Mouse (Mus musculus) embryo, embryonic 11 days (tissue): ENCODE measurements at regions not wholly inside any gene's neighbourhood (a gene's known extent, or its start where the extent isn't known, plus 50 kb on each side); places are given as distances from the start of the nearest gene placed in this dataset.

ENCODE experiments used
- DNase-seq: peaks from one replicate; pipeline ENCODE4 v3.0.0-alpha.2; 2015

DNA sequence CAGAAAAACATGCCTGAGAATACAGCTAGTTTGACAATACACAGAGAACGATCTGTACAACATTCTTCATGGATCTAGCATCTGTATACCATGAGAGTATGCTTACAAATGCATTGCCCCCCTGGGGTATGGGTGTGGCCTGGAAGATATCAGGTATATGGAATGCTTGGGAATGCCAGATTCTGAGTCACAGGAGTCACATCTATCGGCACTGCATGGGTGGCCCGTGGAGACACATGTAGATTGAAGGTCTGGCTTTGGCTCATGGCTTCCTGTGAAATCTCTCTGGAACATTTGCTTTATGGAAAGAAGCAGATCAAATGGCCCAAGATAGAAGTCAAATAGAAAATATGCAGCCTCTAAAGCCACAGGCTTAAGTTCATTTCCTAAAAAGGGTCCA, 59.6 kb downstream of the Kcne4 start:
- no peak for DNase-seq

DNA sequence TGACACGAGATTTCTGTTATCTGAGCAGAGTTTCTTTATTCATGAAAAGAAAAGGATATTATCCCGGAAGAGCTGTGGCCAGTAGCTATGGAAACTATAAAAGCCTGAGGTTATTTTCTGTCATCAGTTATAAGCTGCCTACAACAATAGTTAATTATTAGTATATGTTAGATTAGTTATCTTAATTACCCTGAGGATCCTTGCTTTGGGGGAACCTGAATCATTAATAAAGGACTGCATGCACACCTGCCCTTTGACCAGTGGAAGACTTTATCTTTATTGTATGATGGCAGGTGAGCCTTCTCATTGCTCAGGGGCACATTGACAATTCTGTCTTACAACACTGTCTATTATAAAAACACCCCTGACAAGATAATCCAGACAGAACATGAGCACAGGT, 62.7 kb downstream of the Kcne4 start:
- no peak for DNase-seq

DNA sequence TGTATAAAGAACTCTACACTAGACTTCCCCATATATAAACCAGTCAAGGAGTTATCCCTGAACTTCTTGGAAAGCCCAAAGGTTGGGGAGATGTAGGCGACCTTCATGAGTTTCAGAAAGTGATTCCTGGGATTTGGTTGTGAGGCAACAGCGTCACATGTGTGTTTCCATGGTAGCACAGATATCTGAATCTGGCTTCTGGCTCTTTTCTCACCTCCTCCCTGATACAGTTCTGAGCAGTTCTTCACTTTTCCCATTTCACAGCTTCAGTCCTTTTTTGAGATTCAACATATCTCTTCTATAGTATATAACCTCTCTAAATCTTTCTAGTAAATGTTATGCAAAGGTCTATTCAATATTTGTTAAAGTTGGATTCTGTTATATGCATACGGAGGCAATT, 65.9 kb downstream of the Kcne4 start:
- no peak for DNase-seq

DNA sequence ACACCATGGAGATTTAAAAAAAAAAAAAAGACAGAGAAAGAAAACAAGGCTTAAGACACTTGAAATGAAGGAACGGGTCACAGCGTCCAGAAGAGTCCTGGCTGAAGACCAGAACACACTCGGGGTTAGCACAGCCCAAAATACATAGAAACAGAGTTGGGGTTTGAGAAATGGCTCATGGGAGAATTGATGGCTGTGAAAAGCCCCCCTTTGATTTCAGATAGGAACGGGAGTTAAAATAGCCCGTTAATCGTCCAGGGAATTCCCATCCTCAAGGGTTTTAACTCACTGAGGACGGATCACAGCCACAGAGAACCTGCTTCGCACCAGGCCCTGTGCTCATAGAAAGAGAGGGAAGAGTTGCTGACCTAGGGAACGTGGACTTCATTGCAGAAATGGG, 72.7 kb downstream of the Kcne4 start:
- no peak for DNase-seq

DNA sequence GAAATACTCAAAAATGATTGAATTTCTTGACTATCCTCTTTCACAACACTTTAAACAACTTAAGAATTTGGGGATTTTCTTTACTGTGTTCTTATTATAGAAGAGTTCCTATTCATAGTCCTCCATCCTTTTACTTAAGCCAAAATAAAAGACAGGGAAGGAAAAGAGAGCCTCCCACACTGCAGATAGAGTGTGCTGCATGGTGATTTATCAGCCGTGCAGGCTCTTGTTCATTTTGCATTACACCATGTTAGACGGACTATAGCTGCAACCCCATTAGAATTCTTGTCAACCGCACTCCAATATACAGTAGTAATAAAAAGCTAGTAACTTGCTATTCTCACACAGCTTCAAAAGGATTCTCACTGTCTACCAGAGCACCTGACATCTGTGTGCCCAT, 74.8 kb downstream of the Kcne4 start:
- DNase-seq, result no peak

DNA sequence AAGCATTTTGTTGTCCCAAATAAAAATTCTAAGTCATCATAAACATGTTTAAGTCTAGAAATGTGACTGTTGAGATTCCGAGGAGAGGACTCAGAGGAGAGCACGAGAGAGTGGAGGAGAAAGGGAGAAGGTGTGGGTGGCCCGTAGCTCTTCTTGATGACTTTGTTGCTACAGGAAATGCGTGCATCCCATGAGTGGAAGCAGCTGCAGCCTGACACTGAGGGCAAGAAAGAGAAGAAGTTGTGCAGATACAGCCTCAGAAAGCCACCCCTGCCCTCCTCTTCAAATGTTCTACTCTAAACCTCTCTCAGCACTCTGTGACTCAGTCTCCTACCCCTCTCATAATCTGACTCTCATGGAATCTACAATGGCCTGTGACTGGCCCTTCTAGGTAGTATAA, 77.7 kb downstream of the Kcne4 start:
- no peak for DNase-seq

DNA sequence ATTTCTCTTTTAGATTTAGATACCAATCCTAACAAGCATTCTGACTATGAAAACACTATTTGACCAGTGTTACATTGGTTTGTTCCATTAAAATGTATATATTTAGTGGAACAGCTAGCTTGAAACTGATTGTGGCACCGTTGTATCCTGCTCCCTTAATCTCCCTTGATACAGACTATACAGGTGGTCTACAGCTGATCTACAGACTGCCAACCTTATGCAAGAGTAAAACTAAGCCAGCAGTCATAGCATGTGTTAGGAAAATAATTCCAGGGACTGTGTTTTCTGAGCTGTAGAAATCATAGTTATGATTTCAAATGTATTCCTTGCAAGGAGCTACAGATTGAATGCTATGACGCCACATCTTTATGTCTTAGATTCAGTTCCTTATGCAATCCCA, 78.6 kb downstream of the Kcne4 start:
- DNase-seq, result no peak

DNA sequence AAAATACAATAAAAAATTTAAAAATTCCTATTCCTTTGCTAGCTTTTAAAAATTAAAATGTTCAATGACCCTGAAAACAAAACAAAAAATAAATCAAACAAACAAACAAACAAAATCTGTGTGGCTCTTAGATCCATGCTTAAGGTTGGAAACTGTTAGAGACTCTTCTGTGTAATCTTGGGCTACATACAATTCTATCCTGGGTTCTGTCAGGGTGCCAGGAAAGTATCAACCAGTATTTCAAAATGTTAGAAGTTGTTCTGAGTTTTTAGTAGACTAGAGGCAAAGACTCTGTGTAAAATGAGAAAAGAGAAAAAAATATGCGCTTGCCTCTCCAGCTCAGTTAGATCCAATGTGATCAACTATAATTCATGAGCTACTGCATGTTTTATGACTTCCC, 91.0 kb downstream of the Kcne4 start:
- no peak for DNase-seq

DNA sequence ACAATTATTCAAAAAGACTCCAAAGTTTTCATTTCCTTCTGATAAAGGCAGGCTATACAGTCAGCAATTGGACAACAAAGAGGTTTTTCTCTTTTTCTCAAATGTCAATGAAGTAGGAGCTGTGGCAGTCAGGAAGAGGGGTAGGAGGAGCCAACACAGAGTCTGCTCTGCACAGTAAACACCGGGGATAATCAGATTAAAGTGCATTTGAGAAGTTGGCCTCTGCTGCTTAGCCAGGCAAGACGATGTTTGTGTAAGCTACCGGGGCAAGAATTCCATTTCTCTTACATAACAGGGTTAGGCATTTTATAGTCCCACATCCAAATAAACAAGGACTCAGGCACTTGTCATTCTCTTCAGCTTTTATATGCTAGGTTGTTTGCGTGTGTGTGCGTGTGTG, 91.4 kb downstream of the Kcne4 start:
- DNase-seq, result peak; percentile 30

DNA sequence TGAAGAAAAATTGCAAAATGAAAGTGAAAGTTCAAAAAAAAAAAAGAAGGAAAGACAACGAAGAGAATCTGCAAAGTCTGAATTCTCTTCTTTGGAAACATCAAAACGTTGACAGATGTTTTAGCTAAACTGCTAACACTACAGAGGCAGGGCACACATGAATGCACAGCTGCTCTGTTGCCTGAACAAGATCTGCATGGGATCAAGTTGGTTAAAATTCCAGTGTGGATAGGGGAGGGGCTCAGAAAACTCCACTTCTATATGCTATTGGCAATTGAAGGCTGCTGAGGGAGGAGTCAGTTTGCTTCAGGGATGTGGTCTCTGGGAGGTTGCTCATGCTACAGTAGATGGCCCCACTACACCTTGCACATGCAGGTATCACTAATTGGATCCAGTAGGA, 97.2 kb downstream of the Kcne4 start:
- peak; percentile 3 for DNase-seq

DNA sequence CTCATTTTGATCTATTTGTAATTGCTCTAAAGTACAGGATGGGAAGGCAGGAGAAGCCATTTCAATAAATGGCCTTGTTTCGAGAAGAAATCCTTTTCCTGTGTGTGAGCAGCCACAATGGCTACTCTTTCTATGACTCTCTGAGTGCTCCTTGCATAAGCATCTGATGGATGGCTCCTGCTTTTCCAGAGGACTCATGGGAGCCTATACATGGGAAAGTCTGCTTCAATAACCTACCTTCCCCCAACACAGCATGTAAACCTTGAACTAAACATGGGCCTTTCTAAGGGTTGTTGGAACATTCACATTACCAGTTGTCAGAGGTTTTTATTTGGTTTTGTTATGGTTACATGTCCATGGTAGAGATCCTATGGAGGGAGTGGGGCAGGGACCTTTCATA, 103.3 kb downstream of the Kcne4 start:
- DNase-seq, result peak; percentile 5

DNA sequence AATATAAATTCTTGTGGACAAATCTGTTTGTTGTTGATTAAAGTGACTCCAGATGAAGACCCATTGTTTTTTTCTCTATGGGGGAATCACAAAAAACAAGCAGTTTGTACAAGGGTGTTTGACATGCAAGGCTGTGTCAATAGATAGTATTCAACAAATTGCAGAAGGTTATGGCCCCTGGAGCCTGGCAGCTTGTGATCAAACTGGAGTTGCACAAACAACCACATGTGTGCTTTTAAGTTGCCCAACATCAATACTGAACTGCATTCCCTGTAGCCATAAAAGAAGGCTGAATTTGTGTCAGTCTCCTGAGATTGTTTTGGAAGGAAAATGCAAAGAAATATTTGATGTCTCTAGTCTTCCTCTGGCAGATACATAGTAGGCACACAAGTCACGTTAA, 113.4 kb downstream of the Kcne4 start:
- DNase-seq, result no peak

DNA sequence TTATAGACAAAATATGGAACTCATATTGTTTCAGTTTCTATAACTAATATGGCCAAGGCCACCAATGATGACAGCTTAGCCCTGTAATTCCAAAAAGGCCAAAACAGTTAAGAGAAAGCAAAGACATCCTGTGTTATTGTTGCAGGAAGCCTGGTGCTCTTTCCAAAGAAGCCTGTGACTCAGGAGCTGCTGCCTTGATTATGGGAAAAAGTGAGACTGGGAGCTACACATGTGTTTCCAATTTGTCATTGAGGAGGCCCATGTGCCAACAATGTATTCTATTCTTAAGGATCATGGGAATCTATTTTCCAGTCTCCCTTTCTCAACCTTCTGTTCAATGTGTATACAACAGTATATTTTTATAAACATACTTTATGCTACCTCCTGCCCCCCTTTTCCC, 123.3 kb downstream of the Kcne4 start:
- DNase-seq, result peak; percentile 49

DNA sequence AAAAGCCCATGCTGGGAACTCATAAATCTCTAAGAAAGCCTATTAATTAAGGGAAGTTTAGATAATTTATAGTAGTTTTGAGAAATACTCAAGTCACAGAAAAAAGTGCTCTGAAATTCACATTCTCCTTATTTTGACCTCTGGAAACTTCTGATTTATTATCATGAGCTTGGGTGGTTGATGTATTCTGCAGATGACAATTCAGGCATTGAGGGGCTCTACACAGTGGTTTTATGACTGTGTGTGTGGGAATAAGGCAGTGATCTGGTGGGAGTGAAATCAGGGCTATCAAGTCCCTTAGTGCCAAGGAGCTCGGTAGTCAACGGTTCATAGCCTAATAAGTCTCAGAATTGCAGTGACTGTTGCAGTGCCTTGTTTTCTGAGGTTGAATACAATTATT, 129.0 kb downstream of the Kcne4 start:
- peak; percentile 13 for DNase-seq

DNA sequence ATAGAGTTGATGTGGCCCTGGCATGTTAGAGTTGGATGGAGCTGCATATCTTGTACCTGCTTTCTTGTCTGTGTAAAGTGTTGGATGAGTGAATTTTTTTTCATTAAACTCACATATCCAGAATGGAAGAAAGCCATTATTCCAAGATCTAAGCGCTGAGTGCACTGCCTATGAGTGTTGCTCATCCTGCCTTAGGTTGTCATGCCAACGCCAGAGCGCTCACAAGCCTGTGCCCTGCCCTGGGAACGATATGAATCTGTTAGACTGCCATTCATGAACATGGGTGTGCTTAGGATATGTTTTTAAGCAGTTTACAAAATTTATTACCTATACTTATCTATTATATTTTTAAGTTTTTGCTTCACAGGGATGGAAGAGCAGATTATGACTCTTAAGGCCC, 163.5 kb downstream of the Kcne4 start:
- no peak for DNase-seq
